Mouse (Mus musculus) cerebellum, postnatal 14 days (tissue): ENCODE data around the gene Gmfb.
A peak's percentile ranks its signal among the peaks of the same experiment; 100 is the strongest.
"Not testable (repeated sequence)": the region's sequence is repeated elsewhere in the genome, so short reads cannot be mapped to it uniquely, and the experiment has no call there.

ENCODE experiments used
- DNase-seq, 2 experiments: peaks; one replicate each; pipeline ENCODE4 v3.0.0; 2021; ENCODE audit warnings: mixed read lengths in 2 of 2

Gmfb gene

GRCm38 (mm10) chr14:46821873-46822716, at the start of gene Gmfb:
Gene Gmfb (minus strand): TSS chr14:46822242.
- DNase-seq: peak; percentile 96 to 97

- no peak for DNase-seq
Measured at GRCm38 (mm10) chr14:46862922-46863321, 40.9 kb upstream of the Gmfb start.

- no peak for DNase-seq
Measured at GRCm38 (mm10) chr14:46853677-46854076, 31.6 kb upstream of the Gmfb start.

GRCm38 (mm10) chr14:46849769-46850168, 27.7 kb upstream of the Gmfb start:
- DNase-seq: no peak

- no peak for DNase-seq
Measured at GRCm38 (mm10) chr14:46848736-46849135, 26.7 kb upstream of the Gmfb start.

GRCm38 (mm10) chr14:46848063-46848590, 26.1 kb upstream of the Gmfb start:
- DNase-seq: no peak

- no peak for DNase-seq
Measured at GRCm38 (mm10) chr14:46845706-46846105, 23.7 kb upstream of the Gmfb start.

GRCm38 (mm10) chr14:46839326-46839725, 17.3 kb upstream of the Gmfb start:
- DNase-seq: no peak

- peak in 1 of 2 experiments; percentile 21 for DNase-seq
Measured at GRCm38 (mm10) chr14:46832354-46833272, 10.6 kb upstream of the Gmfb start.

GRCm38 (mm10) chr14:46831837-46832333, 9.8 kb upstream of the Gmfb start, which contains the start of gene Cgrrf1:
Gene Cgrrf1 (plus strand): TSS chr14:46832125.
- DNase-seq: peak; percentile 96

GRCm38 (mm10) chr14:46831295-46831694, 9.3 kb upstream of the Gmfb start:
- peak in 1 of 2 experiments; percentile 13 for DNase-seq

- DNase-seq: no peak
Measured at GRCm38 (mm10) chr14:46827430-46827829, 5.4 kb upstream of the Gmfb start.

GRCm38 (mm10) chr14:46823996-46824395, 2.0 kb upstream of the Gmfb start:
- DNase-seq: no peak

GRCm38 (mm10) chr14:46821271-46821872, 670 bp downstream of the Gmfb start:
- DNase-seq: peak; percentile 17 to 35

- not testable (repeated sequence) for DNase-seq
Measured at GRCm38 (mm10) chr14:46819961-46820360, 2.1 kb downstream of the Gmfb start.

- no peak for DNase-seq
Measured at GRCm38 (mm10) chr14:46818743-46819142, 3.3 kb downstream of the Gmfb start.

GRCm38 (mm10) chr14:46816916-46817622, 5.0 kb downstream of the Gmfb start:
- no peak for DNase-seq

GRCm38 (mm10) chr14:46815640-46816039, 6.4 kb downstream of the Gmfb start:
- no peak for DNase-seq

- DNase-seq: no peak
Measured at GRCm38 (mm10) chr14:46807927-46808326, 14.1 kb downstream of the Gmfb start.

- no peak for DNase-seq
Measured at GRCm38 (mm10) chr14:46806186-46806585, 15.9 kb downstream of the Gmfb start.

GRCm38 (mm10) chr14:46803791-46804190, 18.3 kb downstream of the Gmfb start:
- DNase-seq: no peak

GRCm38 (mm10) chr14:46803259-46803658, 18.8 kb downstream of the Gmfb start:
- no peak for DNase-seq
